Mouse (Mus musculus) MEL (cell line): ENCODE measurements at regions not wholly inside any gene's neighbourhood (a gene's known extent, or its start where the extent isn't known, plus 50 kb on each side); places are given as distances from the start of the nearest gene placed in this dataset.
A peak's percentile ranks its signal among the peaks of the same experiment; 100 is the strongest.

Experiments
- CHD2 ChIP-seq: IDR thresholded peaks from 2 replicates; pipeline ENCODE4 v1.6.1; 2011; ENCODE audit warnings: low read length, improper control_type of control experiment
- CTCF ChIP-seq, 3 experiments: IDR thresholded peaks in 2 of 3; conservative IDR thresholded peaks in 1 of 3; 2 replicates each; pipeline ENCODE4 v1.5.1; 2011 to 2012; ENCODE audit warnings: low read length in 3 of 3, low read depth in 2 of 3, mild to moderate bottlenecking in 2 of 3, improper control_type of control experiment in 1 of 3, inconsistent platforms in 1 of 3, mixed read lengths in 1 of 3, moderate library complexity in 1 of 3; ENCODE audit not compliant: control insufficient read depth in 1 of 3, insufficient read depth in 1 of 3, poor library complexity in 1 of 3, severe bottlenecking in 1 of 3
- E2F4 ChIP-seq: IDR thresholded peaks from 2 replicates; pipeline ENCODE4 v1.6.1; 2011; ENCODE audit warnings: low read depth, low read length, improper control_type of control experiment, borderline replicate concordance
- ETS1 ChIP-seq: IDR thresholded peaks from 2 replicates; pipeline ENCODE4 v1.6.1; 2012; ENCODE audit warnings: low read depth, mild to moderate bottlenecking, inconsistent platforms, low read length, improper control_type of control experiment, moderate library complexity
- HCFC1 ChIP-seq: IDR thresholded peaks from 2 replicates; pipeline ENCODE4 v1.6.1; 2012; ENCODE audit warnings: low read depth, mild to moderate bottlenecking, inconsistent platforms, low read length, improper control_type of control experiment, moderate library complexity
- MAX ChIP-seq: IDR thresholded peaks from 2 replicates; pipeline ENCODE4 v1.6.1; 2011; ENCODE audit warnings: low read length, improper control_type of control experiment
- MYB ChIP-seq: IDR thresholded peaks from 2 replicates; pipeline ENCODE4 v1.6.1; 2011; ENCODE audit warnings: mild to moderate bottlenecking, low read depth, low read length, improper control_type of control experiment
- NELFE ChIP-seq: IDR thresholded peaks from 2 replicates; pipeline ENCODE4 v1.6.1; 2011; ENCODE audit warnings: low read depth, low read length, improper control_type of control experiment
- POLR2A ChIP-seq, 2 experiments: IDR thresholded peaks; 2 replicates each; pipeline ENCODE4 v1.6.1; 2011 to 2012; ENCODE audit warnings: low read length in 2 of 2, mild to moderate bottlenecking in 2 of 2, control low read depth in 1 of 2, improper control_type of control experiment in 1 of 2, low read depth in 1 of 2, moderate library complexity in 1 of 2; ENCODE audit not compliant: control insufficient read depth in 1 of 2, insufficient read depth in 1 of 2, poor library complexity in 1 of 2
- POLR2AphosphoS2 ChIP-seq: IDR thresholded peaks from 2 replicates; pipeline ENCODE4 v1.6.1; 2011; ENCODE audit warnings: low read length, improper control_type of control experiment
- TAL1 ChIP-seq: IDR thresholded peaks from 2 replicates; pipeline ENCODE4 v1.6.1; 2012; ENCODE audit warnings: mild to moderate bottlenecking, inconsistent platforms, low read length, moderate library complexity, mixed read lengths

DNA sequence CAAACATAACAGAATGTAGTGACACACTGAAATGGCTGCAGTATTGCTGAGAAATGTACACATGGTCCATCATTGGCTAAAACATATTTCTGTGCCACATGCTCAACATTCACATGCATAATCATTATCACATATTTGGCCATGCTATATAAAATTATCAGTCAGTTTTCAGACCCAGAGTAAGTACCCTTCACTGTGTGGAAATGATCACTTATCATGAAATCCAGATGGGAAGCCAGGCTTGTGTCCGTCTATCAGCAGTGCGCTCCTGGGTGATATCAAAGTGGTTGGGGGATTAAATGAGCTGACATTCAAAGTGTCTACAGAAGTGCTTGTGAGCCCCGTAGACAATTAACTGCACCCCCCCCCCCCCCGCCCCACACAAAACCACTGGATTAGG, 553.7 kb upstream of the Gulo start:
- no peak for TF ChIP-seq POLR2A (IDR thresholded peaks at IDR 0.05; ENCODE audit: control insufficient read depth in 1 of 2, insufficient read depth in 1 of 2, low read depth in 1 of 2, low read length in 2 of 2, poor library complexity in 1 of 2)
- no peak for TF ChIP-seq E2F4
- no peak for TF ChIP-seq CTCF (IDR thresholded peaks at IDR 0.05 in 2 of 3, conservative IDR thresholded peaks at IDR 0.05 in 1 of 3; ENCODE audit: control insufficient read depth in 1 of 3, insufficient read depth in 1 of 3, low read depth in 2 of 3, low read length in 3 of 3, poor library complexity in 1 of 3, severe bottlenecking in 1 of 3)
- no peak for TF ChIP-seq HCFC1
- no peak for TF ChIP-seq NELFE
- TF ChIP-seq POLR2AphosphoS2 = no peak
- TF ChIP-seq ETS1 = peak; percentile 56; the same call in 1 of the 2 replicates
- TF ChIP-seq MYB = no peak
- peak; percentile 59 for TF ChIP-seq TAL1
- TF ChIP-seq MAX = 0 out of 2 replicates have a peak, but pooled peaks have one; percentile 23
- no peak for TF ChIP-seq CHD2
